Mouse (Mus musculus): ENCODE measurements around the gene Gm42878.

Gene Gm42878

DNA sequence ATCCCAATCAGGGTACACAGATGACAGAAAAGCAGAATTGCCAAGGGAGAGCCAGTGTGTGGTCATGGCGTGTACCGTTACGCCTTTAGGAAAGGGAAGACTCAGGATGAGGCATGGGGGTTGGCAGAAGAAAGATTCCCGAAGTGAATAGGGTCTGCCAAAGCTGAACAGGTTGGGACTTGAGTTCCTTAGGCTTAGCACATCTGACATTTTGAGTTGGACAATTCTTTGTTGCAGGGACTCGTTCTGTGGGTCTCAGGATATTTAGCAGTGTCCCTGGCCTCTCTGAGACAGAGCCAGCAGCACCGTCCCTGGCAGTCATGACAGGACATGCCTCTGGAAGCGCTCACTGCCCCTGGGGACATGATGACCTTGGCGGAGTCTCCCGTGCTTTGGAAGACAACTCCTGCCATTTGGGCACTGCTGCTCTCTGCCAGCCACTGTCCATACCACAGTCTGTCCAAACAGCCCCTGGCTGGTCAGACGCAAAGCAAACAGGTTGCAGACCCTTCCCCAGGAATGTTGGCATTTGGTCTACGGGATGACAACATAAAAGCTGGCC lies 31.7 kb upstream of the Gm42878 start:
- no peak for DNase-seq (ENCODE audit: low read depth, low spot score)
- H3K36me3 ChIP-seq (ENCODE audit: control insufficient read depth, insufficient read depth, low read length, poor library complexity, severe bottlenecking), result peaks cover 10% of the 10 kb centered on the region
- no peaks in the 10 kb centered on the region for H3K27me3 ChIP-seq (ENCODE audit: control insufficient read depth, insufficient read depth, low read length, poor library complexity, severe bottlenecking)

DNA sequence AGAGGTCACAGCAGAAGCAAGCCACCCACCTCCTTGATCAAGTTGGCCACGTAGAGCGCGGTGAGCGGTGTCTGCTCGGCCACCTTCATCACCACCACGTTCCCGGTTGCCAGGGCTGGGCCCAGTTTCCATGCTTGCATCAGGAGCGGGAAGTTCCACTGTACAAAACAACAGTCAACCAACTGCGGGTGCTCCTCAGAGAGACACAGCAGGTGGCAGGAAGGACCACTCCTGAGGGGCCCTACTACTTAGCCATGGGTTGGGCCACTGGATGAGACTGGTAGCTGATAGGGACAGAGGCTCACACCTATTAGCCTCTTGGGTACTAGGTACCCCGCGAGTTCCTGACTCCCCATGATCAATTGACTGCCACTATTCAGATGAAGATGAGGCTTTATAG lies 30.6 kb upstream of the Gm42878 start:
- Histone ChIP-seq H3K36me3 (ENCODE audit: control insufficient read depth, insufficient read depth, low read length, poor library complexity, severe bottlenecking) (peaks cover 11% of the 10 kb centered on the region), H3K27me3 (ENCODE audit: control insufficient read depth, insufficient read depth, low read length, poor library complexity, severe bottlenecking) (no peaks in the 10 kb centered on the region)
- no peak for DNase-seq (ENCODE audit: low read depth, low spot score)

DNA sequence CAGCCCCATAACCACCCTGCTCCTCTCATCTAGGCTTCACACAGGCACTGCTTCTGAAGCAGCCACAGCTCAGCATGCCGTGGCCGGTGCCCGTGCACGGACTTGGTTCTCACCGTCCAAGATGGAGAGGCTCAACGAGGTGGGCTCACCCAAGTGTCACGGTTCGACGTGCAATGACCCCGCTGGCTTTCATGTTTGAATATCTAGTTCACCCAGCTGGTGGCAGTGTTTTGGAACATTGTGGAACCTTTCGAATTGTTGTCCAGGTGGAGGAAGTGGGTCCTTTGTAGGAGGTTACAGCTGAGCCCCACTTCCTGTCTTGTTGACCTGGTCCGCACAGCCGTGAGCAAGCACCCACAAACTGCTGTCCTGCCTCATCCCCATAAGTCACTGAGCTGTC lies 28.9 kb upstream of the Gm42878 start:
- H3K36me3 ChIP-seq (ENCODE audit: control insufficient read depth, insufficient read depth, low read length, poor library complexity, severe bottlenecking), result peaks cover 17% of the 10 kb centered on the region
- H3K27me3 ChIP-seq (ENCODE audit: control insufficient read depth, insufficient read depth, low read length, poor library complexity, severe bottlenecking), result no peaks in the 10 kb centered on the region
- peak; percentile 30 for DNase-seq (ENCODE audit: low read depth, low spot score)

DNA sequence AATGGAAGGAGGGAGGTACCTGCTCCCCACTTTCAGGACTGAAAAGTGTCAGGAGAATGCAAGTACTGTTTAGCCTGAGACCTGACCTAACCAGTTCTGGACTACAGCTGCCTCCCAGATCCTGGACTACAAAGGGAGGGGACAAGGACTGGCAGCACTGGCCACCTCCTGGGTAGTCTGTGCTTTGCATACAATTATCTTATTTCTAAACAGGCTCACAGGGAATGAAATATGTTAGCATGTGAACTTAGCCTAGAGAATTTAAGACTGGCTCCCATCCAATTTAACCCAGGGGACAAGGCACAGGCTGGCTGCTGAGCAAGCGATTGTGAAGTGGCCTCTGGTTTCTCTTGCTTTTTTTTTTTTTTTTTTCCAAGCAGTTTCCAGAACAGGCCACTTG lies 25.5 kb upstream of the Gm42878 start:
- Histone ChIP-seq H3K27me3 (ENCODE audit: control insufficient read depth, insufficient read depth, low read length, poor library complexity, severe bottlenecking) (no peaks in the 10 kb centered on the region), H3K36me3 (ENCODE audit: control insufficient read depth, insufficient read depth, low read length, poor library complexity, severe bottlenecking) (peaks cover 17% of the 10 kb centered on the region)
- no peak for DNase-seq (ENCODE audit: low read depth, low spot score)

DNA sequence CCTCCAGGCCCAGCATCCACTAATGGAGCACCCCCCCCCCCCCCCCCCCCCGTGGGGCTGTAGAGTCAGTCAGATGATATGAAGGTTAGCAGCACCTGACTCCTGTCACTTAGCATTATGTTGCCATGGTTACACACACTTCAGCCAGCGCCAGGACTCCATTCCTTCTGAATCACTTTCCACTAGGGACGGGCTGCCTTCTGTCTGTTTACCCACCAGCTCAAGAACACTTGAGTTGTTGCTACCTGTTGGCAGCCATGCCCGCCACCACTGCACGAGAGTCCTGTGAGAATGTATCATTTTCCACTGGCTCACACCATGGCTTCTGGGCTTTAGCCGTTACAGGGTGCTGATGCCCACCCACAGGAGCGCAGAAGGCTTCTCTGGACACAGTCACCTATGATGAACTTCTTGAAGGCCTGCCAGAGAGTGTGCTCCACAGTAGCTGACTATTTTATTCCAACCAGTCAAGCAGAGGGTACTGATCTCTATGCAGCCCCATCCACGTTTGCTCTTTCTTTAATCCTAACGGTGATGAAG lies 24.7 kb upstream of the Gm42878 start:
- Histone ChIP-seq H3K27me3 (ENCODE audit: control insufficient read depth, insufficient read depth, low read length, poor library complexity, severe bottlenecking) (no peaks in the 10 kb centered on the region), H3K36me3 (ENCODE audit: control insufficient read depth, insufficient read depth, low read length, poor library complexity, severe bottlenecking) (peaks cover 13% of the 10 kb centered on the region)
- no peak for DNase-seq (ENCODE audit: low read depth, low spot score)

DNA sequence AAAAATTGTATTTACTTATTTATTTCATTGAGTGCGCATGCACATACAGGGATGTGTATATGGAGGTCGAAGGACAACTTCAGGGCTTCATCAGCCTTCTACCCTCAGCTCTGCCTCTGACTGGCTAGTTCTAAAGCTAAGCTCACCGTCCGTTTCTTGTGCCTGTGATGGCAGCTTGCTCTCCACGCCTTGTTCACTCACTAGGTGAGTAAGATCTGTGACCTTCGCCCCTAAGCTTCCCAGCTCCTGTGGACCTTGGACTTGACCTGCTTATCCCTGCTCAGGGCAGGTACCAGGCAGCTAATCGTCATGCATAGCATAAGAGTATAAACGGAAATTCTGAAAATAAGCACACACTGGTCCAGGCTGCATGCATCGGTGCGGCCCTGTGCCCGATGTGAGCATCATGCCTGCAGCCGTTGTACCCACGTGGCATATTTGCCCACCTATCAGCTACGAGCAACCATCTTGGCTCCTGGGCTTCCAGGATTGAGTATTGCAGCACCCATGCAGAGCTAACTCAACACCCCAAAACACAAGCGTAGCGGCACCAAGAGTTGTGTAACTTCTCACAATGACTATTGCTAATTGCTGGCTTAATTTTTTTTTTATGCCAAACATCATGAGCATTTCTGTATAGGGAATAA lies 20.9 kb upstream of the Gm42878 start:
- H3K27me3 ChIP-seq (ENCODE audit: control insufficient read depth, insufficient read depth, low read length, poor library complexity, severe bottlenecking), result no peaks in the 10 kb centered on the region
- DNase-seq (ENCODE audit: low read depth, low spot score), result no peak
- H3K36me3 ChIP-seq (ENCODE audit: control insufficient read depth, insufficient read depth, low read length, poor library complexity, severe bottlenecking), result peaks cover 10% of the 10 kb centered on the region

DNA sequence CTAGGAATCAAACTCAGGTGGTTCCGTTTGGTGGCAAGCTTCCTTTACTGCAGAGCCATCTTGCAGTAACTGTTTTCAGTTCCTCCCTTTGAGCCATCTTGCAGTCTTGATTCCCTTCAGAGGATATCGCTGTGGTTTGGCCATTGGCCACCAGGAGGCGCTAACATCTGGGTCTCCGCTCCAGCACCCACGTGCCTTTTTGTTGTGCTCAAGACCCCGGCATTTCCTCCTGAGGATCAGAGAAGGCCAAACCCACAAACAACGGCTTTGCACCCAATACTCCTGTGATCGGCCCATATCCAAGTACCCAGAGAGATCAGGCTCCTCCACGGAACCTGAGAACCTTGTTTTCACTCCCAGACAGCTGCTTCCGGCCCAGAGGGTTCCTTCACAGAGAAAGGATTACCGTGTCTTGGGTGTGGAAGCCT lies 19.2 kb upstream of the Gm42878 start:
- peak; percentile 93 for DNase-seq (ENCODE audit: low read depth, low spot score)
- peaks cover 3% of the 10 kb centered on the region; the same call in 1 of the 2 replicates for H3K36me3 ChIP-seq (ENCODE audit: control insufficient read depth, insufficient read depth, low read length, poor library complexity, severe bottlenecking)
- H3K27me3 ChIP-seq (ENCODE audit: control insufficient read depth, insufficient read depth, low read length, poor library complexity, severe bottlenecking), result no peaks in the 10 kb centered on the region

DNA sequence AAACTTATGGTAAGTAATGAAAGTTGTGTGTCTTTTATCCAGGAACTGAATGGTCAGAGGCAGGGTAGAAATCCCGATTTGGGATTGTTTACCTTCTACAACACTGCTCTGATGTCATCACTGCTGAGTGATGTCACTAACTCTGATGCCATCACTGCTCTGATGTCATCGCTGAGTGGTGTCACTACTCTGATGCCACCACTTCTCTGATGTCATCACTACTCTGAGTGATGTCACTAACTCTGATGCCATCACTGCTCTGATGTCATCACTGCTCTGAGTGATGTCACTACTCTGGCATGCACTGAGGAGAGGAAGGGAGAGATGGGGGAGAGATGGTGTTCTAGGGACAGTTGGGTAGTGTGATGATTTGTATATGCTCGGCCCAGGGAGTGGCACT lies 17.2 kb upstream of the Gm42878 start:
- H3K27me3 ChIP-seq (ENCODE audit: control insufficient read depth, insufficient read depth, low read length, poor library complexity, severe bottlenecking), result no peaks in the 10 kb centered on the region
- no peak for DNase-seq (ENCODE audit: low read depth, low spot score)
- no peaks in the 10 kb centered on the region for H3K36me3 ChIP-seq (ENCODE audit: control insufficient read depth, insufficient read depth, low read length, poor library complexity, severe bottlenecking)

DNA sequence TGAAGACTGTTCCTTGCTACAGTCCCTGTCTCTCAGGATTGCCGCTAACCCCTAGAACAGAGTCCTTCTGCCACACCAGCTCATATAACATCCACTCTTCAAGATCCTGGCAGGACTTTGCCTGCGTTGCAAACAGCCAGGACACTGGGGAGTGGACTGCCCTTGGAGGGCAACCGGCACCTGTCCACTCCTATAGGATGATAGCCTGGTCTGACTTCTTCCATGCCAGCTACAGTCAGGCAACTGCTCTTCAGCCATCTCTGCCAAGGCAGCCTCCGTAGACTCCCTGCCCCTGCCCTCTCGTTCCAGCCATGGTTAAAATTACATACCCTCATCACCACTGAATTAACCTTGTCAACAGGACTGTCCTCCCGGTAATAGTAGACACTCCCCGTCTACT lies 3.9 kb upstream of the Gm42878 start:
- Histone ChIP-seq H3K36me3 (ENCODE audit: control insufficient read depth, insufficient read depth, low read length, poor library complexity, severe bottlenecking) (no peaks in the 10 kb centered on the region), H3K27me3 (ENCODE audit: control insufficient read depth, insufficient read depth, low read length, poor library complexity, severe bottlenecking) (no peaks in the 10 kb centered on the region)
- DNase-seq (ENCODE audit: low read depth, low spot score), result no peak

DNA sequence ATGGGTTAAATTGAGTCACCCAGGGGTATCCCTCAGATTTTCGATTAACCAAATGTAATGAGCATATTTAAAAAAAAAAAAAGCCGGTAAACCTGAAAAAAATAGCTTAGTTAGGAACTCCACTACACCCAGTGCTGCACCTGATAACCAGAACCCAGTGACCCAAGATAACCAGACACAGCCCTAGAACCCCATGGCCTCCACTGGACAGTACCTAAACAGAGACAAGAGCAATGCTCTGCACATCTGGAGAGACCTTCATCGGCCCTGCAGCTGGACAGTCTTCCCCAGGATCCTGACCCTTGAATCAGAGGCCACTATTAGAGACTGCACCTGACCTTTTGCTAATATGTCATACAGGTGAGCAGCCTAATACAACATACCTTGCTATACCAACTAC lies 1.8 kb upstream of the Gm42878 start:
- H3K27me3 ChIP-seq (ENCODE audit: control insufficient read depth, insufficient read depth, low read length, poor library complexity, severe bottlenecking), result no peaks in the 10 kb centered on the region
- no peaks in the 10 kb centered on the region for H3K36me3 ChIP-seq (ENCODE audit: control insufficient read depth, insufficient read depth, low read length, poor library complexity, severe bottlenecking)
- no peak for DNase-seq (ENCODE audit: low read depth, low spot score)

DNA sequence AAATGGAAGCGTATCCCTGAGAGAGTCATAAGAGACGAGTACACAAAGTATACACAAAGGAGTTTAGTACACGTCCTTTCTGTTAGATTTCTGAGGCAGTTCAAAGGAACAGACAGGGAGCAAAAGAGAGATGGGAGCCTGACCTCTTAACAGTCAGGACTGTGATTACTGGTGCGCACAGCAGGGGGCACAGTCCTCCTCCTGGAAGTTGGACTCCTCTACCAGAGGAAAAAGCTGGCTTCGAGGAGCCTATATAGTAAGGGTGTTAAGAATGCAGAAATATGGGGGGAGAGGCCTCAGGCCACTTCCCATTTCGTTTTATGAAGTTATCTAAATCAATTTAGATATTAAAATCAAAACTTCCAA lies 1.2 kb upstream of the Gm42878 start:
- peak; percentile 65 for DNase-seq (ENCODE audit: low read depth, low spot score)
- Histone ChIP-seq H3K36me3 (ENCODE audit: control insufficient read depth, insufficient read depth, low read length, poor library complexity, severe bottlenecking) (no peaks in the 10 kb centered on the region), H3K27me3 (ENCODE audit: control insufficient read depth, insufficient read depth, low read length, poor library complexity, severe bottlenecking) (no peaks in the 10 kb centered on the region)

DNA sequence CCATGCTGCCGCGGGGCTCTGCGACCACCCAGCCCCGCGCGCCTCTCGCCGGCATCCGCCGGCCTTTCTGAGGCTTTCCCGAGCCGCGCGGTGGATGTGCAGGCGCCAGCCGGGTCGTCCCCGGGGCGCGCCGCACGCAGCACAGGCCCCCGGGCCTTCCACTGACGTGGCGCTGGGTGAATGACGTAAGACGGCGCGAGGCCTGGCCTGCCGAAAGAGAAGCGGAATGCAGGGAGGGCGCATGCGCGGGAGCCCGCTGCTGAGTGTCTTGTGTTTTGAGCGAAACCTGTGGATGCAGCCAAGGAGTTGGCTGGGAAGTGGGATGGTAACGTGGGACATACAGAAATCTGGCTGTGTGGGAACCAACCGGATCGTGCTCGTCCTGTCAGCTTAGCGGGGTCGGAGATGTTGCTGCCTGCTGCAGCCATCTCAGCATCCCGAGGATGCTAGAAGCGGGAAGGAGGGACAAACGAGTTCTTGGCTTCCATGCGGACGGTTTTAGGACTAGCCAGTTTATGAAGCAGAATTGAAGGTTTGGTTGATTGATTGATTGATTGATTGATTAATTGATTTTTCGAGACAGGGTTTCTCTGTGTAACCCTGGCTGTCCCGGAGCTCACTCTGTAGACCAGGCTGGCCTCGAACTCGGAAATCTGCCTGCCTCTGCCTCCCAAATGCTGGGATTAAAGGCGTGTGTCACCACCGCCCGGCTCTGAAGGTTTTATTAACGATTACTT lies 679 bp upstream of the Gm42878 start, which contains the start of gene Mapkapk5:
Mapkapk5 (minus strand) TSS at position 113 of the 737 bp plus-strand sequence.
- peak; percentile 97 for DNase-seq (ENCODE audit: low read depth, low spot score)
- H3K36me3 ChIP-seq (ENCODE audit: control insufficient read depth, insufficient read depth, low read length, poor library complexity, severe bottlenecking), result no peaks in the 10 kb centered on the region
- H3K27me3 ChIP-seq (ENCODE audit: control insufficient read depth, insufficient read depth, low read length, poor library complexity, severe bottlenecking), result no peaks in the 10 kb centered on the region

DNA sequence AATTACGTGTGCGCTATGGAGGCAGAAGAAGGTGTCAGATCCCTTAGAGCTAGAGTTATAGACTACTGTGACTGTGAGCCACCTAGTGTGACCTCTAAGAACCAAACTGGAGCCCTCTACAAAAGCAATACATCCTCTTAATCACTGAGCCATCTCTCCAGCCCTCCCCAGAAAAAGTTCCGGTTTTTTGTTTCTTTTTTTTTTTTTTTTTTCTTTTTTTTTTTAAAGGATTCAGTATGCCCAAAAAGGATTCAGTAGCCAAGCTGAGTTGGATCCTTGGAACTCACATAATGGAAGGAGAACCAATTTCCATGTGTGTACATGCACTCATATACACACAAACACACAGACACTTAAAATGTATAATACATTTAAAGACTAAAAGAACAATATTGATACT lies 1.9 kb downstream of the Gm42878 start:
- no peak for DNase-seq (ENCODE audit: low read depth, low spot score)
- Histone ChIP-seq H3K27me3 (ENCODE audit: control insufficient read depth, insufficient read depth, low read length, poor library complexity, severe bottlenecking) (no peaks in the 10 kb centered on the region), H3K36me3 (ENCODE audit: control insufficient read depth, insufficient read depth, low read length, poor library complexity, severe bottlenecking) (0 out of 2 replicates have a peak, but pooled peaks cover 2% of the 10 kb centered on the region)

DNA sequence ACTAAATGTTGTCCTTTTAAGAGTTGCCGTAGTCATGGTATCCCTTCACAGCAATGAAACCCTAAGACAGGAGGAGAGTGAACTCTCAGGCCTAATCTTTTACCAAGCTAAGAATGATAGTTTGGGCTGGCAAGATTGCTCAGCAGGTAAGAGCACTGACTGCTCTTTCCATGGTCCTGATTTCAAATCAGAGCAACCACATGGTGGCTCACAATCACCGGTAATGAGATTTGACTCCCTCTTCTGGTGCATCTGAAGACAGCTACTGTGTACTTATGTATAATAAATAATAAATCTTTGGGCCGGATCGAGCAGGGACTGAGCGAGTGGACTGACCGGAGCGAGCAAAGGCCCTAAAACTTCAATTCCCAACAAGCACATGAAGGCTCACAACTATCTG lies 4.0 kb downstream of the Gm42878 start:
- H3K36me3 ChIP-seq (ENCODE audit: control insufficient read depth, insufficient read depth, low read length, poor library complexity, severe bottlenecking), result peaks cover 10% of the 10 kb centered on the region; the same call in 1 of the 2 replicates
- H3K27me3 ChIP-seq (ENCODE audit: control insufficient read depth, insufficient read depth, low read length, poor library complexity, severe bottlenecking), result no peaks in the 10 kb centered on the region
- peak; percentile 36 for DNase-seq (ENCODE audit: low read depth, low spot score)

DNA sequence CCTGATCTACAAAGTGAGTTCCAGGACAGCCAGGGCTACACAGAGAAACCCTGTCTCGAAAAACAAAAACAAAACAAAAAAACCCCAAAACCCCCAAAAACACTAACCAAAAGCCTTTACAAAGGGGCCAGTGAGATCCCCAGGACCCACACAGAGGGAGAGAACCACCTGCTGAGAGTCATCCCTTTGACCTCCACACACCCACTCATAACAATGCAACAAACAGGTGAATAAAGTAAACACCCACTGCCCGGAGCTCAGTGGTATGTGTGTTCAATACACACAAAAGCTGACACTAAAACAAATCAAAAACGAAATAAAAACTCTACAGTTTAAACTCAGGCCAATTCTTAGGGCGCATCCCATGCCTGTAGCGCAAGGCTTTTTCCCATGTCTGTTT lies 5.2 kb downstream of the Gm42878 start:
- Histone ChIP-seq H3K36me3 (ENCODE audit: control insufficient read depth, insufficient read depth, low read length, poor library complexity, severe bottlenecking) (peaks cover 10% of the 10 kb centered on the region; the same call in 1 of the 2 replicates), H3K27me3 (ENCODE audit: control insufficient read depth, insufficient read depth, low read length, poor library complexity, severe bottlenecking) (no peaks in the 10 kb centered on the region)
- no peak for DNase-seq (ENCODE audit: low read depth, low spot score)
